Mouse (Mus musculus): ENCODE measurements around the gene Spock1. TPM values are rescaled to one million over a fixed set of nuclear protein-coding genes. Genes with fewer than 3 reads are reported as not detected.

The Spock1 gene
- polyA plus RNA-seq (2014; fragmentation: Illumina TruSeq; extraction: RNeasy Lipid Tissue Mini Kit (QIAGEN cat#74804); ENCODE audit: low read depth, low replicate concordance), result not detected

GRCm38 (mm10) chr13:57908266-57908582 is at the start of gene Spock1:
Spock1 (minus strand) TSS chr13:57908332.

Other genes starting within 250 kb of the Spock1 start
- 3.8 TPM for gene Klhl3, start 205.3 kb upstream of the Spock1 start, polyA plus RNA-seq (2014; fragmentation: Illumina TruSeq; extraction: RNeasy Lipid Tissue Mini Kit (QIAGEN cat#74804); ENCODE audit: low read depth, low replicate concordance)
- gene Hnrnpa0, start 220.2 kb upstream of the Spock1 start, polyA plus RNA-seq (2014; fragmentation: Illumina TruSeq; extraction: RNeasy Lipid Tissue Mini Kit (QIAGEN cat#74804); ENCODE audit: low read depth, low replicate concordance), result 34.5 TPM
- gene Idnk, start 249.3 kb upstream of the Spock1 start, polyA plus RNA-seq (2014; fragmentation: Illumina TruSeq; extraction: RNeasy Lipid Tissue Mini Kit (QIAGEN cat#74804); ENCODE audit: low read depth, low replicate concordance), result 25.6 TPM

All from heart, adult 10 weeks (tissue).